Mouse (Mus musculus) neural tube, embryonic 14.5 days (tissue): ENCODE results near the gene Ttll7. TPM values are rescaled to one million over a fixed set of nuclear protein-coding genes. Genes with fewer than 3 reads are reported as not detected.
A peak's percentile ranks its signal among the peaks of the same experiment; 100 is the strongest.

Experiments used
- ATAC-seq: fragments of 200-750 bp; cut with Nextera tagmentation; 2 replicates; pipeline ENCODE4 v1.8.0; 2017; ENCODE audit warnings: low read depth, mild to moderate bottlenecking, moderate TSS enrichment, moderate library complexity
- H3K27ac ChIP-seq: fragments of 300-500 bp; sonication (generic); 2 replicates; pipeline ENCODE4 v1.5.1; 2014; ENCODE audit warnings: low read depth, mild to moderate bottlenecking, control low read depth, low read length, moderate library complexity, mixed read lengths
- H3K27me3 ChIP-seq: fragments of 300-500 bp; sonication (generic); 2 replicates; pipeline ENCODE4 v1.6.1; 2014; ENCODE audit warnings: low read length; ENCODE audit not compliant: control insufficient read depth, insufficient read depth
- H3K36me3 ChIP-seq: fragments of 300-500 bp; sonication (generic); 2 replicates; pipeline ENCODE4 v1.6.1; 2014; ENCODE audit warnings: low read length, mixed read lengths; ENCODE audit not compliant: control insufficient read depth, insufficient read depth
- H3K4me1 ChIP-seq: fragments of 300-500 bp; sonication (generic); 2 replicates; pipeline ENCODE4 v1.6.1; 2014; ENCODE audit warnings: low read length; ENCODE audit not compliant: control insufficient read depth, insufficient read depth
- H3K4me2 ChIP-seq: fragments of 300-500 bp; sonication (generic); 2 replicates; pipeline ENCODE4 v1.6.1; 2014; ENCODE audit warnings: mild to moderate bottlenecking, low read depth, low read length, control low read depth
- H3K4me3 ChIP-seq: fragments of 300-500 bp; sonication (generic); 2 replicates; pipeline ENCODE4 v1.5.1; 2014; ENCODE audit warnings: low read depth, low read length, control low read depth, mixed read lengths
- H3K9ac ChIP-seq: fragments of 300-500 bp; sonication (generic); replicated peaks from 2 replicates; pipeline ENCODE4 v1.6.1; 2014; ENCODE audit warnings: low read depth, mild to moderate bottlenecking, control low read depth, low read length, mixed read lengths
- H3K9me3 ChIP-seq: fragments of 300-500 bp; sonication (generic); 2 replicates; pipeline ENCODE4 v1.6.1; 2016; ENCODE audit warnings: low read length; ENCODE audit not compliant: control insufficient read depth
- WGBS: fragments of 180-500 bp; shearing (Covaris S2); extraction: QIAGEN DNeasy Blood & Tissue Kit; methylation state at CpG from one replicate; pipeline ENCODE4 v1.1.7; 2014; 5-methylcytosine and 5-hydroxymethylcytosine counted together
- polyA plus RNA-seq: library from polyadenylated mRNA; unstranded; fragments of >200 nt; fragmentation: Nextera tagmentation; extraction: Ambion mirVana; gene quantifications from 2 replicates; pipeline ENCODE4 v1.2.1, GENCODE M21; 2014

The Ttll7 gene
- 11.2 and 16.1 TPM in 2 replicates for polyA plus RNA-seq

- peaks cover 3% of the 10 kb centered on the region; the same call in 1 of the 2 replicates for H3K4me1 ChIP-seq
- no peaks in the 10 kb centered on the region for H3K36me3 ChIP-seq
- no peaks in the 10 kb centered on the region for H3K9me3 ChIP-seq
- H3K9ac ChIP-seq: peak within 1 kb of the TSS; percentile 76
- under 1% methylated on average over 36 of the region's 36 CpGs for WGBS
- H3K27ac ChIP-seq: peak within 1 kb of the TSS; percentile 65
- peak; percentile 98 for ATAC-seq
- peak within 1 kb of the TSS; percentile 76 for H3K4me3 ChIP-seq
- H3K27me3 ChIP-seq: no peaks in the 10 kb centered on the region
- H3K4me2 ChIP-seq: peak within 1 kb of the TSS; percentile 68
These were observed at the start of gene Ttll7 for GRCm38 (mm10) chr3:146851966-146852891. Gene Ttll7 (plus strand): TSS chr3:146852367.

GRCm38 (mm10) chr3:146812041-146812878, 39.9 kb upstream of the Ttll7 start:
- peak; percentile 77 for ATAC-seq
- peak overlapping the region; percentile 96 for H3K27ac ChIP-seq

GRCm38 (mm10) chr3:146812901-146813393, 39.2 kb upstream of the Ttll7 start, which contains the start of gene Prkacb:
Gene Prkacb (minus strand): TSS chr3:146812990.
- WGBS: under 1% methylated on average over 43 of the region's 60 CpGs

More at GRCm38 (mm10) chr3:146812041-146812878, 39.9 kb upstream of the Ttll7 start:
- H3K4me1 ChIP-seq: peaks cover 19% of the 10 kb centered on the region
- WGBS: 1% methylated on average over 54 of the region's 60 CpGs
- peak overlapping the region; percentile 70 for H3K4me2 ChIP-seq
- peak overlapping the region; percentile 90 for H3K9ac ChIP-seq
- no peaks in the 10 kb centered on the region for H3K9me3 ChIP-seq
- no peaks in the 10 kb centered on the region; the same call in 1 of the 2 replicates for H3K27me3 ChIP-seq
- no peaks in the 10 kb centered on the region for H3K36me3 ChIP-seq
- peak overlapping the region; percentile 98 for H3K4me3 ChIP-seq

GRCm38 (mm10) chr3:146813624-146814023, 38.5 kb upstream of the Ttll7 start:
- peak overlapping the region; percentile 96 for H3K27ac ChIP-seq
- WGBS: 63% methylated on average over 7 of the region's 7 CpGs
- H3K9ac ChIP-seq: peak overlapping the region; percentile 90; the same call in 1 of the 2 replicates
- H3K4me3 ChIP-seq: peak overlapping the region; percentile 98
- no peaks in the 10 kb centered on the region; the same call in 1 of the 2 replicates for H3K27me3 ChIP-seq
- peak overlapping the region; percentile 83 for H3K4me2 ChIP-seq
- no peak for ATAC-seq
- H3K36me3 ChIP-seq: no peaks in the 10 kb centered on the region
- peaks cover 19% of the 10 kb centered on the region for H3K4me1 ChIP-seq
- no peaks in the 10 kb centered on the region for H3K9me3 ChIP-seq

More at GRCm38 (mm10) chr3:146812901-146813393, 39.2 kb upstream of the Ttll7 start, which contains the start of gene Prkacb:
- Histone ChIP-seq H3K4me3 (peak within 1 kb of the TSS; percentile 98), H3K27me3 (no peaks in the 10 kb centered on the region; the same call in 1 of the 2 replicates), H3K36me3 (no peaks in the 10 kb centered on the region), H3K4me1 (peaks cover 19% of the 10 kb centered on the region), H3K9me3 (no peaks in the 10 kb centered on the region), H3K27ac (peak within 1 kb of the TSS; percentile 96), H3K4me2 (peak within 1 kb of the TSS; percentile 83), H3K9ac (peak within 1 kb of the TSS; percentile 90)
- ATAC-seq: peak; percentile 97

- Histone ChIP-seq H3K4me1 (no peaks in the 10 kb centered on the region), H3K4me2 (no peak overlapping the region), H3K9ac (no peak overlapping the region), H3K9me3 (no peaks in the 10 kb centered on the region), H3K36me3 (no peaks in the 10 kb centered on the region), H3K27me3 (no peaks in the 10 kb centered on the region; the same call in 1 of the 2 replicates), H3K4me3 (no peak overlapping the region), H3K27ac (no peak overlapping the region)
- ATAC-seq: no peak
- 85% methylated on average over 4 of the region's 4 CpGs for WGBS
These were observed 31.4 kb upstream of the Ttll7 start for GRCm38 (mm10) chr3:146820718-146821117.

- WGBS: 79% methylated on average over 3 of the region's 3 CpGs
- no peak for ATAC-seq
- H3K36me3 ChIP-seq: no peaks in the 10 kb centered on the region
These were observed 9.4 kb upstream of the Ttll7 start for GRCm38 (mm10) chr3:146842766-146843165.

GRCm38 (mm10) chr3:146843470-146843869, 8.7 kb upstream of the Ttll7 start:
- Histone ChIP-seq H3K4me2 (no peak overlapping the region), H3K4me1 (no peaks in the 10 kb centered on the region), H3K4me3 (no peak overlapping the region), H3K27ac (no peak overlapping the region), H3K9me3 (no peaks in the 10 kb centered on the region), H3K9ac (no peak overlapping the region), H3K27me3 (no peaks in the 10 kb centered on the region), H3K36me3 (no peaks in the 10 kb centered on the region)
- no peak for ATAC-seq
- 59% methylated on average over 6 of the region's 6 CpGs for WGBS

More at GRCm38 (mm10) chr3:146842766-146843165, 9.4 kb upstream of the Ttll7 start:
- Histone ChIP-seq H3K9ac (no peak overlapping the region), H3K4me3 (no peak overlapping the region), H3K9me3 (no peaks in the 10 kb centered on the region), H3K27me3 (no peaks in the 10 kb centered on the region), H3K4me1 (no peaks in the 10 kb centered on the region), H3K4me2 (no peak overlapping the region), H3K27ac (no peak overlapping the region)

- Histone ChIP-seq H3K27ac (peak overlapping the region; percentile 16; the same call in 1 of the 2 replicates), H3K4me3 (no peak overlapping the region), H3K27me3 (no peaks in the 10 kb centered on the region), H3K9ac (no peak overlapping the region), H3K4me1 (no peaks in the 10 kb centered on the region), H3K36me3 (no peaks in the 10 kb centered on the region), H3K4me2 (no peak overlapping the region), H3K9me3 (no peaks in the 10 kb centered on the region)
- 94% methylated on average over 5 of the region's 5 CpGs for WGBS
- no peak for ATAC-seq
These were observed 5.9 kb upstream of the Ttll7 start for GRCm38 (mm10) chr3:146846237-146846636.
